Mouse (Mus musculus) CD8-positive naive resting alpha-beta T cell, adult 2 months (primary cell): ENCODE measurements around the gene H2afy.

ENCODE experiments used
- DNase-seq, 2 experiments: peaks; one replicate each; pipeline ENCODE4 v3.0.0; 2022; ENCODE audit warnings: low read depth in 2 of 2, low spot score in 2 of 2

Gene H2afy

GRCm38 (mm10) chr13:56113431-56114248, 22.5 kb downstream of the H2afy start:
- no peak for DNase-seq

- DNase-seq, result no peak
Observed at GRCm38 (mm10) chr13:56112980-56113379, 23.2 kb downstream of the H2afy start.

GRCm38 (mm10) chr13:56112496-56112895, 23.7 kb downstream of the H2afy start:
- DNase-seq, result no peak

- DNase-seq, result no peak
Observed at GRCm38 (mm10) chr13:56111601-56112000, 24.6 kb downstream of the H2afy start.

GRCm38 (mm10) chr13:56110694-56111531, 25.2 kb downstream of the H2afy start:
- no peak for DNase-seq

GRCm38 (mm10) chr13:56109703-56110102, 26.5 kb downstream of the H2afy start:
- DNase-seq, result no peak

- DNase-seq, result no peak
Observed at GRCm38 (mm10) chr13:56108849-56109519, 27.2 kb downstream of the H2afy start.

GRCm38 (mm10) chr13:56104971-56105391, 31.2 kb downstream of the H2afy start:
- no peak for DNase-seq

GRCm38 (mm10) chr13:56103796-56104746, 32.1 kb downstream of the H2afy start:
- no peak for DNase-seq

GRCm38 (mm10) chr13:56102160-56102559, 34.0 kb downstream of the H2afy start:
- DNase-seq, result no peak

- DNase-seq, result no peak
Observed at GRCm38 (mm10) chr13:56095601-56096195, 40.5 kb downstream of the H2afy start.

GRCm38 (mm10) chr13:56094544-56094943, 41.6 kb downstream of the H2afy start:
- no peak for DNase-seq

GRCm38 (mm10) chr13:56093680-56094079, 42.5 kb downstream of the H2afy start:
- no peak for DNase-seq

GRCm38 (mm10) chr13:56092606-56093005, 43.6 kb downstream of the H2afy start:
- DNase-seq, result no peak

GRCm38 (mm10) chr13:56090597-56090996, 45.6 kb downstream of the H2afy start:
- DNase-seq, result no peak

GRCm38 (mm10) chr13:56088602-56089001, 47.6 kb downstream of the H2afy start:
- no peak for DNase-seq

- DNase-seq, result no peak
Observed at GRCm38 (mm10) chr13:56087936-56088335, 48.2 kb downstream of the H2afy start.

- no peak for DNase-seq
Observed at GRCm38 (mm10) chr13:56084146-56084905, 51.8 kb downstream of the H2afy start.

GRCm38 (mm10) chr13:56081656-56082055, 54.5 kb downstream of the H2afy start:
- DNase-seq, result no peak
